Mouse (Mus musculus): ENCODE measurements around the gene Abca4.

Abca4 gene

GRCm38 (mm10) chr3:122170621-122171309 lies 126.5 kb downstream of the Abca4 start:
- no peak for DNase-seq (ENCODE audit: low spot score in 2 of 2)

DNA sequence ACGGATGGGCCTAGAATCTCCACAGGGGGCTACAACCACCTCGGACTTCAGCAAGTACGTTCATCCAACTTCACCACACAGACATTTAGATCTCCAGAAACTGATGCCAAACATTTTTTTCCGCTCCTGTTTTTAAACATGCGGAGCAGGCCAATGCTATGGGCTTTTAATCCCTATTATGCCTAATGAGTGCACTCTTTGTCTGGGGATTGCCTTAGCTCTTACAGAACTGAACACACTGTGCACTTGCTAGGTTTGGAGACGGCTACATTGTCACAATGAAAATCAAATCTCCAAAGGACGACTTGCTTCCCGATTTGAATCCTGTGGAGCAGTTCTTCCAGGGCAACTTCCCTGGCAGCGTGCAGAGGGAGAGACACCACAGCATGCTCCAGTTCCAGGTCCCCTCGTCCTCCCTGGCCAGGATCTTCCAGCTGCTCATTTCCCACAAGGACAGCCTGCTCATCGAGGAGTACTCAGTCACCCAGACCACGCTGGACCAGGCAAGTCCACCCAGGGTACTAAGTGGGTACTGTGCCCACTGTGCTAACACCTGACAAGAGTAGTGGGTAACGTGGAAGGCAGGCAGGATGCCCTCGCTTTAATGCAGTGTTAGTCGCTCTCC lies 129.4 kb downstream of the Abca4 start:
- no peak for DNase-seq (ENCODE audit: low spot score in 2 of 2)

DNA sequence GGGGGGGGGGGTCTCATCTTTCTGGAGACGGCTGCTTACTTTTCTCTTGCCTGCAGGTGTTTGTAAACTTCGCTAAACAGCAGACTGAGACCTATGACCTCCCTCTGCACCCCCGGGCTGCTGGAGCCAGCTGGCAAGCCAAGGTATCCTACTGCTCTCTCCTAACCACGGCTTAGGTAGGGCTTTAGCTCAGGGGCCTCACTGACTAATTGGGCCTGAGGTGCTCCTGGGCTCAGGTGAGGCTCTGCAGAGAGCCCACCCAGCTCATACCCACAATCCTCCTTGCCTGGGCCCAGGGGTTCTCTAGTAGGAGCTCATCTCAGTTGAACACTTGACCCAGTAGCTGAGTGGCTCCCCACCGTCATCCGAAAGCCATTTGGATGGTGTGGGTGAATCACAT lies 131.8 kb downstream of the Abca4 start:
- DNase-seq (ENCODE audit: low spot score in 2 of 2), result no peak

DNA sequence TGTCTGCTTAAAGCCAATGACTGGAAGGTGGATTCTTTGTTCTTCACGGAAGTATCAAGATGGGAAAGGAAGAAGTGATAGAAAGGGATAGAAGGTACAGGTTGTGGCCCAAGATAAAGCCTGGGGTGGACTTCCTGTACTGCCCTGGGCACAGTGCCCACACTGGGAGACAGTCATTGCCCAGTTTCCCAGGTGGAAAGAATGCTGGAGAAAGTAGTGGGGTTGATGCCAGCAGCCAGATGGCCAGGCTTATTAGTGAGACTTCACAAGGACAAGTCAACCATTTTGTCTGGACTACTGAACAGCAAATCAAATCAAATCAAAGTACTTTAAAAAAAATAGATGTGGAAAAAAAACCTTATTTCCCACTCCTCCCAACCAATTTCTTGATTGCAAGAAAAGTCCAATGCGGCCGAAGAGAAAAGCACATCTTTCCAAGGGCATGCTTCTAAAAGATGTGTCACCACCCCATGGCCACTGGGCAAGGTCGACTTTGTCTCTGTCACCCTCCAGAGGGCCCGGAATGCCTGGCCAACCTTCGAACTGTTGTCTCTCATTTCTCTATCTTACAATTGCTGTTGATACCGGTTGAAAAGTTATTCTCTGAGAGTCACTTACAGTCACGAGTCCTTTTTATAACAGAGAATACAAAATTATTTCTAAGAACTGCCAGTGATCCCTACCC lies 132.6 kb downstream of the Abca4 start:
- no peak for DNase-seq (ENCODE audit: low spot score in 2 of 2)

- no peak for DNase-seq (ENCODE audit: low spot score in 2 of 2)
These were observed 139.9 kb downstream of the Abca4 start for GRCm38 (mm10) chr3:122184109-122184508.

DNA sequence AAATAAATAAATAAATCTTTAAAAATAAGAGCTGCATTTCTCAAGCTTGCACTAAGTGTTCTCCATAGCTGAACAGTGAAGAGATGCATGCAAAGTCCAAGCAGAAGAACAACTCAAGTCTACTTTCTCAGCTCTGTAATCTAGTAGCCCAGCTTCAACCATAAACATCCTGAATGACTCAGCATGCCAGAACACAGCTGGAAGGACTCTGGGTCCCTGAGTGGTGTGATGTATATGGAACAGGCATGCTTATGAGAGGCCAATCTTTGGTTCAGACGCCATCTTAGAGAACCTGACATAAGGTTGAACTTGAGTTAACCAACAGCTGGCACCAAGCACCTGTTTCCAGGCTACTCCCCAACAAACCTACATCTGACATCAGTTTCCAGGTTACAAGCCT lies 142.7 kb downstream of the Abca4 start:
- DNase-seq (ENCODE audit: low spot score in 2 of 2), result no peak

DNA sequence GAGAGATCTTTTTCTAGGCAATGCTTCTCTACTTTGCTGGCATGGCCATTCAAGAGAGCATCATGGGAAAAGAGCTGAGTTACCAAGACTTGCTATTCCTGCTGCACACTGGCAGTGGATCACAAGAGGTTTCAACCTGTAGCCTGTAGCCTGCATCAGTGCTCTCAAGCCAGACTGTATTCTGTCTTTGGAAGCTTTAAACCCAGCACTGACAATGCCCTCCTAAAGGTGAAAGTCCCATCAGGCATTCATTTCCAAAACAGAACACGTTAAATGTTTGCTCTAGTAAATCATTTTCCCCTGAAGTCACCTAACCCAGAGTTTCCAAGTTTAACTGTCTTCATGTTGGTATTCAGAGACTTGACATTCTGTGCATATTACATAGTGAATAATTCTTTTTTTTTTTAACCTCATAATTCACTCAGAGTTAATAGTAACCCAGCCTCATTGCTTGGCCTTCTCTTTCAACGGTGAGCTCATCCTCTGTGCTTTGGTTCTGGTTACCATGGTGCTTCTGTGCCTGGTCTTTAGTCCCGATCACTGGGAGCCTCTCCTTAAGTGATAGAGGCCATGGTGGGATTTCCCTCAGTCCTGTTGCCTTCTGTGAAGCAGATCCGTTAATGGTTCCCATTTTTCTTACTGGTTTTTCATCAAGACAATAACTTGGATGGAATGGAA lies 152.5 kb downstream of the Abca4 start:
- DNase-seq (ENCODE audit: low spot score in 2 of 2), result no peak

DNA sequence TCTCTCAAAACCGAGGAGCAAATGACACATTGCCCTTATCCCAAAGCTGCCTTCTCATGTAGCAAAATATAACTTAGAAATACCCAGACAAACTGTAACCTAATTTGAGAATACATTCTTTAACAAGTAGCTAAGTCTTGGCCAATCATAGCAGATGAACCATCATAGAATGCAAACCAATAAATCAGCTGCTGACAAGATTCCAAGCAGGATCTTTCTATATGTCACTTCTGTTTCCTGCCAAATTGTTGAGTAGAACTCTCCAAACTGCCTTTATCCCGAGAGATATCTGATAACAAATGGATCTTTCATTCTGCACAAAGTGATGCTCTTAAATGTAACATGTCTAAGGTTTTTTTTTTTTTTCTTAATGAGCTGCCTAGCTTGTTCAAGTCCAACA lies 154.3 kb downstream of the Abca4 start:
- no peak for DNase-seq (ENCODE audit: low spot score in 2 of 2)

DNA sequence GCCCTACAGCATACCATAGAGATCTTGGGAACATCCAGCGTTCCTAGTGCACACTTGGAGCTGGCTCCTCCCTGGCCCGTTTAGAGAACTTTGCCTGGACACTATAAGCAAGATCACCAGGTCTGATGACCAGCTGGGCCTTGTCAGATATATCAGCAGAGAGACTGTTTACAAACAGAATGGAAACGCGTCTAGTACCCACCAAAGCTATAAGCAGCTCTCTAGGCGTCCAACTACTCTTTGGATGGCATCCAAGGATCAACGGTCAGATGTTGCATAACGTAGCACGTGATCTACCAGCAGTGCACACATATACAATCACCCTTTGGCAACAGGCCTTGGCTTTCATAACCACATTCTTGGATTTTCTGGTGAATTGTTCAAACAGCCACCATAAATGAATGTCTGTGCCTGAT lies 154.7 kb downstream of the Abca4 start:
- peak; percentile 66 to 70 for DNase-seq (ENCODE audit: low spot score in 2 of 2)

- DNase-seq (ENCODE audit: low spot score in 2 of 2), result no peak
These were observed 155.4 kb downstream of the Abca4 start for GRCm38 (mm10) chr3:122199600-122199999.

- DNase-seq (ENCODE audit: low spot score in 2 of 2), result no peak
These were observed 155.8 kb downstream of the Abca4 start for GRCm38 (mm10) chr3:122200017-122200416.

GRCm38 (mm10) chr3:122200447-122200846 lies 156.2 kb downstream of the Abca4 start:
- no peak for DNase-seq (ENCODE audit: low spot score in 2 of 2)

DNA sequence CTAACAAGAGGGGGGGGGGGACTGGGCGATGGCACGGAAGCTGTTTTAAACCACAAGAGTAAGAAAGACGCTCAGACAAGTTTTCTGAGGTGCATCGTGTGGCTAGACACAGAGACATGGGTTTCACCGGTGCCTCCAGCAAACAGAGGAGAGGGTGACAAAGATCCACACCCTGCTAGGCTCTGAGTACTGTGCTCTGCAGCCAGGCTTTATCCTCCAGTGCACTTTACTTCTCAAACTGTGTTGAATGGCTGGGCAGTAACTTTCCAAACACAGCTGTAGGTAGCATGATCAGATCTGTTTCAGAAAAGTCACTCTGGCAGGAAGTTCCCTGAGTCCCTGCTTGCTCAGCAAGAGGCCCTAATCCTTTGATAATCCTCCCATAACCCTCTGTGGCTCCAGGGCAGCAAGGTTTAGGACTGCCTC lies 158.1 kb downstream of the Abca4 start:
- DNase-seq (ENCODE audit: low spot score in 2 of 2), result no peak

GRCm38 (mm10) chr3:122203675-122204329 lies 159.6 kb downstream of the Abca4 start:
- DNase-seq (ENCODE audit: low spot score in 2 of 2), result no peak

- no peak for DNase-seq (ENCODE audit: low spot score in 2 of 2)
These were observed 161.5 kb downstream of the Abca4 start for GRCm38 (mm10) chr3:122205753-122206152.

GRCm38 (mm10) chr3:122206279-122207070 lies 162.2 kb downstream of the Abca4 start:
- DNase-seq (ENCODE audit: low spot score in 2 of 2), result no peak

DNA sequence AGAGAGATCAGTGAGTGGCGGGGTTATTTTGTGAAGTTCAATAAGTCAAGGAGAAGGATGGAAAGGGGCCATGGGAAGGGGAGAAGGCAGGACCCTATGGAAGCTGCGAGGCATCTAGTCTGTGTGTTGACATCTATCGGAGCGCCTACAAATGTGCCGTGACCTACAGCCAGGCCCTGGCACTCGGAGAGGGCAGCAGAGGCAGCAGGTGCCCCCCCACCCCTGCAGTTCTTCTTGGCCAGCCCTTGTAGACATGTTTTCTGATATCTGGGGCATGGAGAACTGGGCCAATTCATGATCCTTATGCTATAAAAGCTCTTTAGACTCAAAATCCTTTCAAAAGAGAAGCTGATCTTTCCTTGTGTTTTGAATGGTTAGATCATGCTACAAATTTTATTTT lies 163.5 kb downstream of the Abca4 start:
- no peak for DNase-seq (ENCODE audit: low spot score in 2 of 2)

DNA sequence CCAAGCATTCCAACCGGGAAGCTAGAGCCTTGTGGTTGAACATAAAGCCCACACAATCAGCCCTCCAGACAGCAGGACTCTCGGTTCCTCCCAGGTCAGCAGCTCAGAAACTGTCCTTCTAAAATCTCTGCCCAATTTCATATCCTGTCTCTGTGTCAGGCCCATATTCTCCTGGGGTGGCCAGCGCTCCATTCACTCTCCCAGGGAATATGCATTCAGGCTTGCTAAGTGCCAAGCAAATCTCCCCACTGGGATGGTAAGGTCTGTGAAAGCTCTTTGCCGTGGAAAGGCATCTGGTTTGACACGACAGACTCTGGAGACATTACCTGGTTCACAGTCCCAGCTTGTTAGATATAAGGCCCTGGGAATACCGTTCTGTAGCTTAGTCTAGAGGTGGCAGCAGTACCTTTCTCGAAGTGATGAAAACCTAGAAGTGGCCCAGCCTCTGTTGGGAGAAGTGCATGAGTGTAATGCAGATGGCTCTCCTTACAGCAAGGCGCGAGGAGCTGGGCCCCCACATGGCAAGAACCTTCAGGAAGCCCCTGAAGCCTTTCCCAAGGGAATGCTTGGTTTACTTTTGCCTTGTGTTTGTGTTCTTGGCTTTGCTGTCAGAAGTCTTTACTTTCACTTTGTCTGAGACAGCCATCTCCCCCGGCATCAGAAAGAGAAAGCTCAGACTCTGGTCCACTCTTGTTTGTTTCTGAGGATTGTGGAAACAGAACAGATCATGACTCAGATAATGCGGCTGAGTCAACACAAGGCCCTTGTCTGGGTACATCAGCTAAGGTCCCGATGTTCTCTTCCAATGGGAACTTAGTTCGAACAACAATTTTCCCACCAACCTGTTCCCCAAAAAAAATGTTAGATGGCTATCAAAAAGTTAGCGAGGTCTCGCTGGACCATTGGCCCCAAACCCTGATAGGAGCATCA lies 164.3 kb downstream of the Abca4 start:
- no peak for DNase-seq (ENCODE audit: low spot score in 2 of 2)

GRCm38 (mm10) chr3:122209511-122209910 lies 165.3 kb downstream of the Abca4 start:
- no peak for DNase-seq (ENCODE audit: low spot score in 2 of 2)

GRCm38 (mm10) chr3:122210434-122210833 lies 166.2 kb downstream of the Abca4 start:
- DNase-seq (ENCODE audit: low spot score in 2 of 2), result no peak

All from urinary bladder, postnatal 36 days (tissue).